Mouse (Mus musculus) heart, postnatal 14 days (tissue): ENCODE data around the gene Vcam1. TPM values are rescaled to one million over a fixed set of nuclear protein-coding genes. Genes with fewer than 3 reads are reported as not detected.

Experiments
- DNase-seq, 2 experiments: peaks; one replicate each; pipeline ENCODE4 v3.0.0; 2021 to 2022
- intact Hi-C: fragments of 180-260 bp; cut with DNase I; formaldehyde crosslinking; loops from one replicate; pipeline ENCODE4 v1.15.1; 2025
- long read RNA-seq, 2 experiments: library from polyadenylated mRNA; stranded (forward); transcript quantifications; one replicate each; pipeline ENCODE4 v2.0.0; 2021
- total RNA-seq, 2 experiments: library from RNA; stranded (reverse); gene quantifications; 2 replicates each; pipeline ENCODE4 v1.2.3; 2021

The Vcam1 gene
- 10 to 100 TPM; 11.4 to 14.2 TPM for total RNA-seq
- long read RNA-seq, experiment 1, transcript Vcam1-201 (9 exons, 3,469 nt), result major isoform, 6 of 13 reads
- long read RNA-seq, experiment 1, partial matches to known transcripts, result 6 of 13 reads
- long read RNA-seq, experiment 1, other reads (novel, unspliced or antisense), result 0 of 13 reads
- long read RNA-seq, experiment 2, transcript Vcam1-201 (9 exons, 3,469 nt), result major isoform, 9 of 14 reads
- long read RNA-seq, experiment 2, partial matches to known transcripts, result 2 of 14 reads
- long read RNA-seq, experiment 2, other reads (novel, unspliced or antisense), result 3 of 14 reads

DNA sequence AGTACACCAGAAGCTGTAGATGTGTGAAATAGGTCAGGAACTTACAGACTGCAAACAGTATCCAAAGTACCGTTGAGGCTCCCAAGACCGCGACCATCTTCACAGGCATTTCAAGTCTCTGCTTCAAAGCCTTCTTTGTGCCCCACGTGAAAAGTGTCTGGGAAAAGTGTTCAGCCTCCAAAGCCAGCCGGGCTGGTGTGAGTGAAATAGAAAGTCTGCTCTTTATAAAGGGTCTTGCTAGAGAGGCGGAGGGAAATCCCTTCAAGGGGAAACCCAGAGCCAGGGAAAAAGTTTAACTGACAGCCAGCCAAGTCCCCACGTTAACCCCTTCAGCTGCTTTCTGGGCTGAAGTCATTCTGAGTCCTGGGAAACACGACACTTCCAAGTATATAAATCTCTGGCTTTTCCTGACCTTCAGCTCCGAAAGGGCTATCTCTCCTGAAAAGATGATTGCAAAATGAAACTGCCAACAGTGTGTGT, at the start of gene Vcam1:
Gene Vcam1, minus strand, starts transcription at position 430 of the 480 bp plus-strand sequence.
- peak; percentile 42 to 70 for DNase-seq
- intact Hi-C loops, result loop anchor here (5.0 kb wide), 1 partner anchor 83 kb away; no protein-coding TSS in a partner anchor

DNA sequence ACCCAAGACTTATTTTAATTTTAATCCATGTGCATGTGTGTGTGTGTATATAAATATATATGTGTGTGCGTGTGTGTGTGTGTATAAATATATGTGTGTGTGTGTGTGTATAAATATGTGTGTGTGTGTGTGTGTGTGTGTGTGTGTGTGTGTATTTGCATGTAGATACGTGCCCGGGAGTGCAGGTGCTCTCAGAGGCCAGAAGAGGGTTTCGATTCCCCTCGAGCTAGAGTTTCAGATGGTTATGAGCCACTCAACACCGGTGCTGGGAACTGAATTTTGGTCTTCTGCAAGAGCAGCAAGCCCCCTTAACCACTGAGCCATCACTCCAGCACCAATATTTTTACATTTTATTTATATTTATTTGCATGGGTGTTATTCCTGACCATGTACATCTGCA, 45.6 kb upstream of the Vcam1 start:
- no peak for DNase-seq
- intact Hi-C loops, result no loop called here

DNA sequence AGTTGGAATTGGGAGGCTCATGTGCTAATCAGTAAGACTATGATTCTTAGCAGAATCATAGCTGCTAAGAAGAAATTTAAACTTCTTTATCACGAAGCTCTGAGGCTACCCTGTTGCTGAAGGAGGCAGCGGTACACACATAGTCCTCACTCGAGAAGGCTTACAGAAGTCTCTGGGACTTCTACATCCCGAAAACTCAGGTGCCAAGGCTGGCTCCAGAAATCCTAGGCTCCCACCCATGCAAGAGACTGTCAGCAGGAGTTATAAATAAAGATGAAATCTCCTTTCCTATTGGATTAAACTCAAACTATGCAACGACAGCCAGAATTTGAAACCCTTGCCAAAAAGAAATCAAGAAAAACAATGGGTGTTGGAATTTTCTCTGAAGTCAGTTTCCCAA, 42.0 kb upstream of the Vcam1 start:
- intact Hi-C loops, result no loop called here
- no peak for DNase-seq

DNA sequence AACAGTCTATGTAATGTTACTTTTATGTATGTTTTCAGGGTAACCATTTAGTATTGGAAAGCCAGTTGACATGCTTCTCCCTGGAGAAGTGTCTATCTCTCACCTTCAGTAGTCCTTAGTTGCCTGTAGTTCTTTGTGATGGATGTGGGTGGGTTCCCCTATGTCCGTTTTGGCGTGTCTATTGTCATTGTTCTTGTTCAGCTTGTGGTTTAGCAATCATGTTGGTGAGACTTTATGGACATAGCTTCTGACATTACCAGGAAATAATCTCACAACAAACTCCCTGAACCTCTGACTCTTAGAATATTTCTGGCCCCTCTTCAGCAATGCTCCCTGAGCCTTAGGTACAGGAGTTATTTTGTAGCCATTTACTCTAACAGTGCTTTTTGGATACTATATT, 38.6 kb upstream of the Vcam1 start:
- intact Hi-C loops, result no loop called here
- no peak for DNase-seq

DNA sequence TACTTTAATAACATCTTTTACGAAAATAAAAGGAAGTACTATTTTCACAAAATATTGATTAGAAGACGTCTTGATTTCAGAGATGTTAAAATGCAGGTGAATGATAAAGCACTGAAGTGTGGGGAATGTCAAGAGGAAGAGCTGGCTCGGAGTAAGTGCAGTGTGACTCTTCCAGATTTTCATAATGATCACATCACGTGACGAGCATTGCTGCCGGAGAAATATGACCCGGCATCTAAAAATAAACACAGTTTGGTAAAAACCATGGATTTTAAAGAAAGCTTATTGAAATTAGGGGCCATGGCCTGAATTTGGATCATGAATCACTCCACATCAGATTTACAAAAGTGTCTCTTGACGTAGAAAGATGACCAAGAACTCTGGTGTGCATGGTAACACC, 36.8 kb upstream of the Vcam1 start:
- intact Hi-C loops, result no loop called here

DNA sequence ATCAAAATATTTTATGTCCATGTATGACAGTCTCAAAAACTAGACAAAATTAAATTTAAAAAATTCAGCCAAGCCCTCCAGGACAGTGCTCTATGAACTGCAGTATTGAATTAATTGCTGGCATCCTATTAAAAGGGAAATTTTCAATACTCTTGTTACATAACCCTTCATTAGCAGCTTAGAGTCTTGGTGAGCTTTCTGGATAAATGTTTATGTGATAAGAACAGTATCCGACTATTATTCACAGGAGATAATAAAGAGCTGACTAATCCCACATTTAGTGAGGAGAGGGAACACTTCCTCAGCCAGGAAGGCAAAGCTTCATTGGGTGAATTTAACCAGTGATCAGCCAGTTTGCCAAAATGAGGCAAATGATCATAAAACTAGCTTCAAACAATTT, 35.5 kb upstream of the Vcam1 start:
- DNase-seq, result no peak
- intact Hi-C loops, result no loop called here

More for the DNA sequence above, 36.8 kb upstream of the Vcam1 start:
- DNase-seq, result no peak

DNA sequence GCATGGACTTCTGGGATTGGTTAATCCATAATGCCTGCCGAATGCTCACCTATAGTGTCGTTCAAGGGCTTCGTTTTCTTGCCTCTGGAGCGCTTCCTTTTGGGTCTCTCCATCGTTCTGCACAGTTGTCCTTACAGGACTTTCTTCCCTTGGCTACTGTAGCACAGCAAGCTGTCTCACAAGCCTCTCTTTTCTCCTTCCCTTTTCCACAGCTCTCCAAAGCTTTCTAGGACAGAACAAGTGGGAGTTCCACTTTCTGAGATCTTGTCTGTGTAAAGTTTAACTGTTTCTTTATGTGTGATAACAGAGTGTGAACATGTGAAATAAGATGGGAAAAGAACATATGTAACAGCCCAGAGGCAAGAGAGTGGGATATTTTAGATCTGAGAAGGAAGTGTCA, 34.0 kb upstream of the Vcam1 start:
- intact Hi-C loops, result no loop called here
- DNase-seq, result no peak

DNA sequence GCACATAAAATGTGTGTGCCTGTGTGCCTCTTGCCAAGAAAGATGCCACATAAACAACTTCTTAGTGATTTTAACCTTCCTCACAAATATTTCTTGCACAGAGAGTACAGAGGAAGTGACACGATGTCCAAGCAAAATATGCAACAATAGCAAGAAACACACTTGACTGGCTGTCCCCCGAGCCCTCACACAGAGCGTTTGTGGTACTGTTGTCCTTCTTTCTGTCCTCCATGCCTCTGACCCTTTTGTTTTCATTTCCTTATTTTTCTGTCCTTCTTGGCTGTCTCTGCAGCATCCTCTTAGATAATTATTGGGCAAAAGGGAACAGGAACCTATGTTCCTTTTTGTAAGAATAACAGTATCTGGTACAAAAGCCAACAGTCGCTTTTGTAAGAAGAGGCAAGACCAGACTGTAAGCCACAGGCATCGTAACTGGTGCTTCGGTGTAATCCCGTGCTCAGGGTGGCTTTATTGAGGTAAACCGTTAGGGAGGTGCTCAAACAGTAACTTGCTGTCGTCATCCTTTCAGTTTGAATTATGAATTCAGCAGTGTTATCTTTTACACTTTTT, 32.7 kb upstream of the Vcam1 start:
- intact Hi-C loops, result no loop called here
- no peak for DNase-seq

DNA sequence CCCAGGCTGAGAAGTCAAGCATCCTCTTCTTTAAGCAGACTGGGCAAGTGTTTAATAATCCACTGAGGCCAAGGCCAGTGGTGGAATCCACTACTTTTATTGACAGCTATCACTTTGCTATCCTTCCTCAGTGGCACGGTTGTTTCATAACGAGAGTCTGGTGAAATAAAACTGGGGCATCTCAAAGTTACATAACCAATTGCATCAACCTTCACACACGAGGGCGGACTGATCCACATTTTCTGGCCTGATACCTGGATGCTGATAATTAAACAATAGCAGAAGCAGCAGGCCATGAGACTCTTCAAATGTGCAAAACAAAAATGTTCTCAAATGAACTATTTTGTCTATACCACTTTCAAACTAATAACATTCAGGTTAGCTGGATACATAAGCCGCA, 29.9 kb upstream of the Vcam1 start:
- DNase-seq, result no peak
- intact Hi-C loops, result no loop called here

DNA sequence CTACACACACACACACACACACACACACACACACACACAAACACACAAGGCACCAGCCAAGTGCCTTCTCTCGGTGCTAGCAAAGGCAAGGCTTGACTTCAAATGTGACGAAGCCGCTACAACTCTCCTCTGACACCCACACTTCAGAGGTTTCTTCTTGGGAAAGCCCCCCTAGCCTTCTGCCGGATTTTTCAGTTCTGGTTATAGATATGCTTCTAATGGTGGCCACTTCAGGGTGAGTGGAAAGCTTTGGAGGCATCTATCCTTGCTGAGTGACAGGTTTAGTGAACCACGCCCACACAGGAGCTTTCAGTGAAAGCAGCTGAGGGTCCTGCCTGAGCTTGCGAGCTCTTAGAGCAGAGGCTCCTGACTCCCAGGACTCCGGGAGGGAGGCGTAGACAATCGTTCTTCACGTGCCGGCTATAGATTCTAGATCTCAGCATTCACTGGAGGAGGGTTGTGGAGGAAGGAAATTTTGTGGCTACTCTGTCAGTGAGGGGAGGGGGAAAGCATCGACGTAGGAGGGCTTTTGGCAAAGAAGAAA, 28.0 kb upstream of the Vcam1 start:
- no peak for DNase-seq

DNA sequence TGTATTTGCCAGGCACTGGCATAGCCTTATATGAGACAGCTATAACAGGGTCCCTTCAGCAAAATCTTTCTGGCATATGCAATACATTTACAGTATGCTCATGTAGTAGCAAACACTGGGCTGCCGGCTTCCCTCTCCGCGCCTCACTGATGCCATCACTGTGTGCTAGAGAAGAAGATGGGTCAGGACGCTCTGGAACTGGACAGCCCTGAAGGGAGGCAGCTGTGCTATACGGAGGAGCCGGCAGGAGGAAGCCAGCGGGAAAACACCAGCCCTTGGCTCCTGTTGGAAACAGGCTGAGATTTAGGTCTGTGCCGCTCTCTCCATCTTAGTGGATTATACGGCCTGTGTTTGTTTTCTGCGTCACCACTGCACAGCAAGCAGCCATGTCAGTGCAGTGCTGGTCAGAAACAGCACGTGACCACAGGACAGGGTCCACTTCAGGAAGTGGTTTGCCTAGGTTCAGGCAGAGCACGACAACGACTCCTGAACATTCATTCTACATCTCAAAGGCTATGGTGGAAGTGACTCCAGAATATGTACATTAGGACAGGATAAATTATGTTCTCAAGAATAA, 20.7 kb upstream of the Vcam1 start:
- DNase-seq, result no peak
- intact Hi-C loops, result no loop called here

More for the DNA sequence above, 28.0 kb upstream of the Vcam1 start:
- intact Hi-C loops, result no loop called here

DNA sequence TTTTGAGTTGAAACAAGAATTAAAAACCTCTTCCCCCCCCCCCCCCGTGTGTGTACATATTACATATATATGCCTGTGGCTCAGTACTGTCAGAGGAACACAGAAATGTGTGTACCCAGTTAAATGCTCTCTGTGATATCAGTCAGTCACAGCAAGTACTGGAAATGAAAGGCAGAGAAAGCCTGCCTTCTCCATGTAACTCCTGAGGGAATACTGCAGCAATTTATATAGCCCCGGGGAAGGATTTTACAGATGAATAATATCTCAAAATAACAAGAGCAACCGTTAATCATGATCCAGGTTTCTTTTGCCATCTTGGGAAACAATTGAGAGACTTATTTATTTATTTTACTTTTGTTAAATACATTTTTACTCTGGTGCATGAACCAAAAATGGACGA, 19.6 kb upstream of the Vcam1 start:
- no peak for DNase-seq
- intact Hi-C loops, result no loop called here

DNA sequence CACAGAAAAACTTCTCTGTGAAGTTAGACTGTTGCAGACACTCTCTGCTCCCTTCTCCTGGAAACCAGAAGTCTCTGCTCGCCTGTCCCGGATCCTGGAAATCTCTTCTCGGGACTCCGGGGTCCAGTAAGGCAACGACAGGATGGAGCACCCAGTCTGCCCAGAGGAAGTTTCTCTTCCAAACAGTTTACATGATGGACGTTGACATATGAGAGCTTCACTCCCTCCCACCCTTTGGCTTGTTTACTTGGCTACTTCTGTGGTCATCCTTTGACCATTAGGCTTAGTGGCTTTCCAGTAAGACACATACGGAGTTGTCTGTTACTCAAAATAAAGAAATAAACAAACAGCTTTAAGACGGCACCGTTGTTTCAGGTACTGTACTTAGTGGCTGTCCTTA, 19.2 kb upstream of the Vcam1 start:
- intact Hi-C loops, result no loop called here
- no peak for DNase-seq

DNA sequence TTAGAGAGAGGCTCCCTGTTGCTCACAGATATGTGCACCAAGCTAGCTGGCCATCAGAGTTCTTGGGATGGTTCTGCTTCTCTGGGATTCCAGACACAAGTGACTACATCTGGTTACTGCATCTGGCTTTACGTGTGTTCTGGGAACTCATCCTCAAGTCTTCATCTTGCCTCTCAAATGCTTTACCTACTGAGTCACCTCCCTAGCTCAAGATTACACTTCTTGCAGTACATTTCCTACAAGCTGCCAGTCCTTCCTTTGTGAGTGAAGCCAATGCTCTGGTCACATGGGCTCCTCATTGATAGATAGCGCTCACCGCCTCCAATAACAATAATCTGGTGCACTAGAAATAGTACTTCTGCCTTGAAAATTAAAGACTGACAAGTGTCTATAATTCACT, 11.7 kb upstream of the Vcam1 start:
- no peak for DNase-seq
- intact Hi-C loops, result no loop called here

DNA sequence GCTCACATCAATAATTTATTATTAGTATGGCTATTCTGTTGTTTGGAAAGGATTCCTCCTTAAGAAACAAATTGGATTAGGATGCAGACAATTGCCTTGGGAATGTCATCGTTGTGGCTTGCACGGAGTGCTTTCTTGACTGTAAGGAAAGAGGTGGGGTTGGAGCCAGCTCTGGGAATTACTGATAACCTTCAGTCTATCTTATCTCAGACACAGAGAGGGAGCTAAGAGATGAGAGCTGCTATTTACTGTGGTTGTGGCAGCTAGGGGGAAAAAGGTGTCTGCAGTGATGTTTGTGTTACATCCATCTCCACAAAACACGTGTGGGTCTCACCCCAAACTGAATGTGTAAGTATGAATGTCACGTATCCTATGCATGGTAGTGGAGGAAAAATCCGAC, 9.5 kb upstream of the Vcam1 start:
- no peak for DNase-seq
- intact Hi-C loops, result no loop called here

DNA sequence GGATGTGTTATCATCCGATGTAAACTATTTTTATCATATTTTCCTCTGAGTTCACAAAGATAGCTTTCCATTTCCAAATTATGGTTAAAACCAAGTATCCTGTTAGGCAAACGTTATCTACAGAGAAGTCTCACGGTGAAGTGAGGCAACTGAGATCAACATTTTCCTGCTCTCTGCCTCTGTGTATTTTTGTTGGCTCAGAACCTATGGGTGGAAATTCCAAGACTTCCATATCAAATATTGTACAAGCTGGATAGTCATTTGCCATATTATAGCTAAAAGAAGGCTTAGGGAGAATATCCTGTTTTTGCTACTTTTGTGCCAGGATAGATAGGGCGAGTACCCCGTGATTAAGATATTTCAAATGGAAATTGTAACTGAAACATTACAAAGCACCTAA, 8.6 kb upstream of the Vcam1 start:
- no peak for DNase-seq
- intact Hi-C loops, result no loop called here

DNA sequence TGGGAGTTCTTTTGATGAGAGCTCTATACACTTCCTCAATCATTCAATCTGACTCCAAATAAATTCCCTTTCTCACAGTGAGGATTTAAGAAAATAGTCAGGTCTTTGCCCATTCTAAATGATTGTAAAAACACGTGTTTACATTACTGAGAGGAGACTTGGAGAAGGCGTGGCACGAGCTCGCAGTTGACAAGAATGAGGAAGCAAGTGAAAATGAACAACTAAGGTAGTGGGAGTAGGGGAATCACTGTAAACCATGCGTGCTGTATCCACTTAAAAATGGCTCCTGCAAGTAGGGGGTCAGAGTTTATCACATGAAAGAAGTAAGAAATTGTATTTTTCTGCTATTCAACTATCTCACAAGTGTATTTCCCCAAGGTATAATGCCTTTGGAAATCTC, 3.9 kb upstream of the Vcam1 start:
- intact Hi-C loops, result no loop called here
- no peak for DNase-seq

DNA sequence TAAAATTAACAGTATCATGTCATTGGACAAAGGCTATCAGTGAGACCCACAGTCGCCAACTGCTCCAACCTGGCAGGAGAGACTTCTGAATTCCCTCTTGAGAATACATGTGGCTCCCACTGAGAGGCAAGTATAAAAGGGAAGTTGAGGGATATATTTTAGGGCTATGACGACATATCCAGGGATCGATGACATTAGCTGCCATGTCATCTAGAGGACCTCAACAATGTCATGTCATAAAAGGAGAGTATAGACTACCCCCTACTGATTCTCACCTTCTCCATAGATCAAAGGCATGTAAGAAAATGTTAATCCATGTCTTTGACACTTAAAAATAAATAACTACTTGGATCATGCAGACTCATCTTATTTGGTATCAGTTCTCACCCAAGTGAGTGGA, 1.2 kb upstream of the Vcam1 start:
- intact Hi-C loops, result no loop called here
- no peak for DNase-seq

DNA sequence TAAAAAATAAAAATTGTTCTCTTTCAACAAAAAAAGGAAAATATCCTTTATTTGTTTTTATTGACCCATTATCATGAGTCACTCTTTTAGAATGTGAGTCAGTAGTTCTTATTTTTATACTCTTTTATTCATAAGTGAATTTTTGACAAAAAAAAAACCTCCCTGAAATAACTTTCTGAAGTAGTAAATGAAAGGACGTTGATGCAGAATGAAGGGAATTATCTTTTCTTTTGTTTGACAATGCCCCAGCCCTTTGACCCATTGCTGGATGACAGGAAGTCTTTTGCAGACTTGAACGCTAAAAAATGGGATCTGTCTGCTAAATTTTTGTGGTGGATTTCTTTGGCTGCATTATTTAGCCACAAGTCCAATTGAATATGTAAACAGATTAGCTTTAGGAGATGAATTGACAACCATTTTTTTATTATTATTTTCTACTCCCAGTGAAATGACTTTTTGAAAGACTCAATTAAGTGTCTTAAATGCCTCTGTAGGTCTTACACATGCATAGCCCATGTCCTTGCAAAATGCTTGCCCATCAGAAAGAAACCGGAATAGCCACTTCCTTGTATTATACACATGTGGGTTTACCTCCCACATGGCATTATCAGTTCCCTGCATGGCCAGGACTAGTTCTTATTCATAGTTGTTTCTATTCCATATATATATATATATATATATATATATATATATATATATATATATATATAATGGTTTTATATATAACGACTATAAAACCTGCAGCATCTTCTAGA, 530 bp upstream of the Vcam1 start:
- DNase-seq, result no peak
- intact Hi-C loops, result loop anchor here (5.0 kb wide), 1 partner anchor 82 kb away; no protein-coding TSS in a partner anchor

DNA sequence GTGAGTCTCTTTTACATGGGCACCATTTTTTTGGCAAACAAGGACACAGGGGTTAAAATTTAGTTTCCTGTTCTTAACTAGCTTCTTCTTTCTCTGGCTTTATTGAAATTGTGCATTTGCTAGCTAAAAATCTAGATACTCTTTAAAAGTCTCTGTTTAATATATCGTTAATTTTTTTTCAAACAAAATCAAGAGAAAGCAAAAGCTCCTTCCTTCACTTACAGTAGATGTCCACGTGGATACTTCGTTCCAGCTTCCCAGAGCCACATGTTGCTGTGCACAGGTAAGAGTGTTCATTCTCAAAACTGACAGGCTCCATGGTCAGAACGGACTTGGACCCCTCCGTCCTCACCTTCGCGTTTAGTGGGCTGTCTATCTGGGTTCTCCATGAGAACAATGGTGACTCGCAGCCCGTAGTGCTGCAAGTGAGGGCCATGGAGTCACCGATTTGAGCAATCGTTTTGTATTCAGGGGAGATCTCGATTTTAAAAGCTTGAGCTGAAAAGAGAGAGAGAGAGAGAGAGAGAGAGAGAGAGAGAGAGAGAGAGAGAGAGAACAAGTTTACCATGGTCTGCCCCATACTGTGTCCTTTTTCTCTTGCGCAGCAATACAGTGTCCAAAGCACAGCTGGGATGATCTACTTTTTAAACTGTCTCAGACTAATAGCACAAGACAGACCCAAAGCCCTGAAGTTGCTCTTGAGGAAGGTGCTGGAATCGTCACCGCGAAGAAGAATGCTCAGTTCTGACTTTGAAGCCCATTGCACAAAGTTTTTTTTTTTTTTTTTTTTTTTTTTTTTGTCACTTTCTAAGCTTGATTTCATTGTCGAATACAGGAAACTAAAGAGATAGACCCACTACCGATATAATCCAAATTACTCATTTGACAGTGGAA, 930 bp downstream of the Vcam1 start:
- peak; percentile 7 to 16 for DNase-seq
- intact Hi-C loops, result loop anchor here (5.0 kb wide), 1 partner anchor 84 kb away; no protein-coding TSS in a partner anchor
